Mouse (Mus musculus): Measurements from ENCODE around the gene Zkscan4.
"Not testable (repeated sequence)": the region's sequence is repeated elsewhere in the genome, so short reads cannot be mapped to it uniquely, and the experiment has no call there.

Zkscan4 gene

GRCm38 (mm10) chr13:21478759-21479670 is at the start of gene Zkscan4, which contains the start of gene Gm10065:
Zkscan4 (plus strand) TSS chr13:21478907.
Gm10065 (minus strand) TSS chr13:21479441.
- peak; percentile 91 for DNase-seq

- DNase-seq = no peak
Observed at GRCm38 (mm10) chr13:21435476-21435875, 43.2 kb upstream of the Zkscan4 start.

GRCm38 (mm10) chr13:21440503-21441206 is 38.1 kb upstream of the Zkscan4 start, which contains the start of gene Pgbd1:
Pgbd1 (minus strand) TSS chr13:21441058.
- peak; percentile 90 for DNase-seq

GRCm38 (mm10) chr13:21441207-21441572 is 37.5 kb upstream of the Zkscan4 start:
- DNase-seq = no peak

DNA sequence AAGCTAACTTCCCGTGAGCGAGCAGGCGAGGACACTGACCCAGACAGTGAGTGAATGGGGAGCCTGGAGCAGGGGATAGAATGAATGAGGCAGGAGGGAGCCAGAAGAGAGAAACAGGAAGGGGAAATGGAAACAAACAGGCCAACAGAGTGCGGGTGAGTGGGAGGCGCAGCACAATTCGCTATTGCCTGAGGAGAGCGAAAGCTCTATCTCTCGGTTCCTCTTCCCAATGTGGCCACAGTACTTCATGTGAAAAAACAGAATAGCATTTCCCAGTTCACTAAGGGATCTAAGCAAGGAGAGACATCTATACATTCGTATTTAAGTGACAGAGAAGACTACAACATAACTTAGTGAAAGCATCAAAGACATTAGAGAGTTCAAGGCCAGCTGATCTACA is 31.9 kb upstream of the Zkscan4 start:
- DNase-seq = no peak

DNA sequence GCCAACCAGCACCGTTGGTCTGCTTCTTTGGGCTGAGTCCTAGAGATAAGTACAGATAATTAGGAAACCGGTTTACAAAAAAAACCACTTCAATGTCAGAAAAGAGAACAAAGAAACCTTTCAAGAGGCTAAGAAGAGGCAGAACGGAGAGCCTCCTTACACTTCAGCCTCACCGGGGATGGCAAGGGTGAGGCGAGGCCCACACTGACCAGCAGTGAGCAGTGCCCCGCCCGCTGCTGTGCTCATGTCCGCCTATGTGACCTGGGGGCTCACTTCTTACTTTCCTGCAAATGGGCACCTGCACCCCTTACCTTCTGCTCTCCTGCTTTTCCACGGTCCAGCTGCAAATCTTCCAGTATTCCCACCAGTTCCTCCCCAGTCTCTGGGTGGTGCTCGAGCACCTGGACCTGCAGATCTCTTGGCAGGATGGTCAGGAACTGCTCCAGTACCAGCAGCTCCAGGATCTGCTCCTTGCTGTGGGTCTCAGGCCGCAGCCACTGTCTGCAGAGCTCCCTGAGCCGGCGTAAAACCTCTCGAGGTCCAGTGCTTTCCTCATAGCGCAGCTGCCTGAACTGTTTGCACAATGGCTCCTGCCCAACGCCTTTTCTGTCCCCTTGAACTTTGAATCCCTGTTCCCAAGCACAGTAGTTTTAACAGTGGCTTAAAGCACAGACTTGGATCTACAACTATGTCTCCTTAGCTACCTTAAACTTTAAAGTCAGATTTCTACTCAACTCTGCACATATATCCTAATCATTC is 30.7 kb upstream of the Zkscan4 start:
- DNase-seq = no peak

- no peak for DNase-seq
Observed at GRCm38 (mm10) chr13:21453042-21453441, 25.7 kb upstream of the Zkscan4 start.

- peak; percentile 92 for DNase-seq
Observed at GRCm38 (mm10) chr13:21453449-21453848, 25.3 kb upstream of the Zkscan4 start, which contains the start of gene Zscan26. Zscan26 (minus strand) TSS chr13:21453730.

DNA sequence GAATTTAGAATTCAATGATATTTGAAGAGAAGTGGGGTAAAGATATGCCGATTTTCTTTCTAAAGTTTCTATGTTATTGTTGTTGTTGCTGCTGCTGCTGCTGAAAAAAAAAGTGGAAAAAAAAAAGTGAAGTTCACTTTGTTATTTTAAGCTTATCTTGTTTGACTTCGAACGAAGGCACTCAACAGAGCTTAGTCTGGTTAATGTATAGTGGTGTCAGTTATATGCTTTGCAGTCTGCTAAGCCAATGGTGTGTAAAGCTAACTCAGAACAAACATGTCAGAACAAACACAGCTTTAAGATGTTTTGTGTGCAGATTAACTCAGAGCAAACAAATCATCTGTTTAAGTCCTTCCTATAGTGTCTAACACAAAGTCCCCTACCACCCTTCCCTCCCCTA is 24.6 kb upstream of the Zkscan4 start:
- no peak for DNase-seq

DNA sequence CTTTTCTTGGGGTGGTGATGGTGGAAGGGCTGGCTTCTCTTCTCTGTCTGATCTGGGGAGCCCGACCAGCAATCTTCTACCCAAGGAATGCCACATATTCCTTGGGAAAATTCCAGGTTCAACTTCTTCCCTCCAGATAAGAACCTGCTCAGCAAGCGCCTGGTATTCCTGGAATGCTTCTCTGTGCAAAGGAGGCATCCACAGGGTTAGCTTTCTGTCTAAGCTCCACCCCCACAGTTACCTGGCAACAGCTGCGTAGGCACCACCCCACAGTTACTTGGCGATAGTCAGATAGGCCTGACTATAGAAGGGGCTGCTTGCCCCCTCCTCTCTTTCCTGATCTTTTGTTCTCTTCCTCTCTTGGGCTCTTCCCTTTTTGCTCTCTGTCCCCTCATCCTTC is 22.4 kb upstream of the Zkscan4 start:
- DNase-seq = no peak

GRCm38 (mm10) chr13:21462516-21462915 is 16.2 kb upstream of the Zkscan4 start:
- not testable (repeated sequence) for DNase-seq

GRCm38 (mm10) chr13:21467336-21467735 is 11.4 kb upstream of the Zkscan4 start:
- no peak for DNase-seq

DNA sequence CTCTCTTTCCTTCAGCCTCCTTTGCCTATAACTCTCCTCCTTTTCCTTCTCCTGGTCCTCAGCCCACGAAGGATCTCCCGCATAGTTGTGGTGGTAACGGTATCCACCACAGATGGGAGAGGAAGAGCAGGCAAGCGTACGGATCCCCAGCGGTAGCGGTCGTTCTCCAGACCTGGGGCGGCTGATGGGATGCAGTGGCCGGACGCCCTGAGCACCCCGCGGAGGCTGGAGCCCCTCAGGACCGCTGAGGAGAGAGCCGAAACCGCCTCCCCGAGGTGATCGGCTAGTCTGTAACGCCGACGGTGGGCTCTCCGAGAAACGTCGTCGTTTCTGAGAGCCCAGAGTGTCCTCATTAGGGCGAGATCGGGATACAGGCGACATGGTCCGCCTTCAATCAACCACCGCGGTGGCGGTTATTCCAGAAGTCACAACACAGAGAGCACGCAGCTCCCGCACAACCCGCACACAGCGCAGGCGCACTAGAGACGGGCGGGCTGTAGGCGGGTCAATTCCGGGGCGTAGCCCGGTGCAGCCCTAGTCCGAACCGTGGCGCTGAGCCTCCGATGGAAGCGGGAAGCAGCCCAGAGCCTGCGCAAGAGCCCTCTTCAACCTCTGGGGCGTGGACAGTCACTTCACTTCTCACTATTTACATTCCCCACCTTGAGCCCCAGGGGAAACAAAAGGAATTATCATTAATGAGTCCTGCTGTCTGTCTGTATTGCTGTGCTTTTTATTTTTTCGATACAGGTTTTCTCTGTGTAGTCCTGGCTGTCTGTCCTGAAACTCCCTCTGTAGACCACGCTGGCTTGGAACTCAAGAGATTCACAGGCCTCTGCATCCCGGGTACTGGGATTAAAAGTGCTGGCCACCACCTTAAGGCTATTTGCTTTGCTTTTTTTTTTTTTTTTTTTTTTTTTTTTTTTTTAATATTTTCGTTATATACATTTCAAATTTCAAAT is 10.4 kb upstream of the Zkscan4 start, which contains the start of gene Nkapl:
TSS of gene Nkapl (minus strand) at position 449 of the 959 bp plus-strand sequence.
- peak; percentile 93 for DNase-seq

DNA sequence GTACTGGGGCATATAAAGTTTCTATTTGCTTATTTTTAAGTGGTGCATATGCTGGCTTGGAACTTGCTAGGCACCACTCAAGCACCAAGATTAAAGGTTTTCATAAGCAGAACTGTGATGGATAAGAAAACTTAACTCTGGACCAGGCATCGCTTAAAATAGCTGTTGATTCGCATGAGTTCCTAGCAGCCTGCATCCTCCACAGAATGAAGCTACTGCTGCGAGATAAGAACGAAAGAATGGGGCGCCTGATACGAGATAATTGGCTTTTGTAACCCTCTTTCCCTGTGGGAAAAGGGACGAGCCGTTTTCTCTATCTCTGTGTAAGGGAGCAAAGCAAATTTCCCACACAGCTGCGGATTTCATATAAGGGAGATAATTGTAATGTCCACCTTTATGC is 9.6 kb upstream of the Zkscan4 start:
- DNase-seq = peak; percentile 12

GRCm38 (mm10) chr13:21472427-21472826 is 6.3 kb upstream of the Zkscan4 start:
- DNase-seq = no peak

DNA sequence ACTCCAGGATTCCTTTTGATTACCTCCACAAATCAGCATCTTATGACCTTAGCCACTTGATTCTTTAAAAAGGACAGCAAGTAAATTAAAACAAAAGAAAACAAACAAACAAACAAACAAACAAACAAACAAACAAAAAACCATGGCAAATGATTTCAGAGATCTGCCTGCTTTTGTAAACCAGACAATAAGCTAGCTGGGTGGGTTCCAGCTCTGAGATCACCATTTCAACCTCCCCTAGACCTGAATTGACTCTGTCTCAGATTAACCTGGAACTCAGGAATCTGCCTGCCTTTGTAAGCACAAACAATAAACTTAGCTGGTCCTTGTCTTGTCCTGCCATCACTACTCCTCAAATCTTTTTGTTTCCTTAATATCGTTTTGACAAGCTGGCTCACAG is 8.2 kb downstream of the Zkscan4 start:
- DNase-seq = no peak

DNA sequence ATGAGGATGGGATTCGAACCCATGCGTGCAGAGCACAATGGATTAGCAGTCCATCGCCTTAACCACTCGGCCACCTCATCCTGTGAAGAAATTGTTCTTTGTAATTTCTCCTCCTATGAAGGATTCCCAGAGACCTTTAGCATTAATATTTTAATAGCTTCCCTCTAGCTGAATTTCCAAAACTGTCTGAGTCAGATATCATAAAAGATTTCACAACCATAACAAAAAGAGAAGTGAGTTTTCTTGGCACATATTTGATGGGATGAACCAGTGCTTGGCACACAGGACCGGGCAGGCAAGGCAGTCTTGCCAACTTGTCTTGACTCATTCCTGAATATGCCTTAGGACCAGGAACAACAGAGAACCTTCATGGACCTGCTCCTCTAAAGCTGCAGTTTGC is 14.1 kb downstream of the Zkscan4 start:
- DNase-seq = no peak

DNA sequence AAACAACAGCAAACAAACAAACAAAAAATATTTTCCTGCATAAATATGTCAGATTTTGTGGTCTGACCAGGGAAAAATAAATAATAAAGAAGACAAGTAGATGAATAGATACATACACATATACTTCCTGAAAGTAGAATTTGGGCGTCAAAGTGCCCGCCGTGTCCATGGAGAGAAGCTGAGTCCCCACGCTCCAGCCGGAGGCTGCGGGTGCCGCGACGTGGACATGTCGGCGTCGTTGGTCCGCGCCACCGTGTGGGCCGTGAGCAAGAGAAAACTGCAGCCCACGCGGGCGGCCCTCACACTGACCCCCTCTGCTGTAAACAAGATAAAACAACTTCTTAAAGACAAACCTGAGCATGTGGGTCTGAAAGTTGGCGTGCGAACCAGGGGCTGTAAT is 16.4 kb downstream of the Zkscan4 start, which contains the start of gene AK157302:
TSS of gene AK157302 (plus strand) at position 144 of the 400 bp plus-strand sequence.
- DNase-seq = no peak

DNA sequence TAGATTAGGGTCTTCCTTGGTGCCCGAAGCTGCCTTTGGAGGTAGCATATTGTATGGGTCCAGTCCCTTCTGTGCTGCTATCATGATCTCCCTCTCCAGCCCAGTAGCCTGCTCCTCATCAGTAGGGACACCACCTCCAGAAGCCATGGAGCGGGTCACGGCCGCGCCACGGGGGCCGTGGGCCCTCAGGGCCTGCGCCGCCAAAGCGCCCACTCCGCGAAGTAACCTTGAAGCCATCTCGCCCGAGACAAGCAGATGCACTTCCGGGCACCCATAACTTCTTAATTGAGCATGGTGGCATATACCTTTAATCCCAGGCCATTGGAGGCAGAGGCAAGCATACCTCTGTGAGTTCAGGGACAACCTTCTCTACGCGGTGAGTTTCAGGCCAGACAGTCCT is 22.5 kb downstream of the Zkscan4 start, which contains the start of gene Gm11273:
TSS of gene Gm11273 (minus strand) at position 237 of the 400 bp plus-strand sequence.
- not testable (repeated sequence) for DNase-seq

DNA sequence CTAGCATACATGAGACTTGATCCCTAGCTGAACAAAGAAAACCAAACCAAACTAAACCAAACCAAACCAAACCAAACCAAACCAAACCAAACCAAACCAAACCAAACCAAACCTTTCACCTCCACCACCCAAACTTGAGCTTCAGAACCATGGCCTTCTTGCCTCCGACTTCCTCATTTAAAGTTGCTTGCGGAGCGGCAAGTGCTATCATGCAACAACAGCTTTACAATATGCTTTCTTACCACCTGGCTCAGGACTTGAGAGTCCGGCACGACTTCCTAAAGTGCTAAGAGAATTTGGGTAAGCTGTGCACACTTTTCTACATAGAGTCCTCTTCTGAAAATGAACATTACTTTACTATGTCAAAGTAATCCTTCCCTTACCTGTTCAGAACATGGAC is 23.6 kb downstream of the Zkscan4 start:
- no peak for DNase-seq

- DNase-seq = peak; percentile 92
Observed at GRCm38 (mm10) chr13:21506221-21506649, 27.5 kb downstream of the Zkscan4 start.
